Mouse (Mus musculus) cerebellum, postnatal 25 days (tissue): ENCODE data around the gene Cc2d2a.
A peak's percentile ranks its signal among the peaks of the same experiment; 100 is the strongest.

ENCODE experiments used
- DNase-seq, 2 experiments: peaks; one replicate each; pipeline ENCODE4 v3.0.0; 2021; ENCODE audit warnings: mixed read lengths in 2 of 2

Cc2d2a gene

DNA sequence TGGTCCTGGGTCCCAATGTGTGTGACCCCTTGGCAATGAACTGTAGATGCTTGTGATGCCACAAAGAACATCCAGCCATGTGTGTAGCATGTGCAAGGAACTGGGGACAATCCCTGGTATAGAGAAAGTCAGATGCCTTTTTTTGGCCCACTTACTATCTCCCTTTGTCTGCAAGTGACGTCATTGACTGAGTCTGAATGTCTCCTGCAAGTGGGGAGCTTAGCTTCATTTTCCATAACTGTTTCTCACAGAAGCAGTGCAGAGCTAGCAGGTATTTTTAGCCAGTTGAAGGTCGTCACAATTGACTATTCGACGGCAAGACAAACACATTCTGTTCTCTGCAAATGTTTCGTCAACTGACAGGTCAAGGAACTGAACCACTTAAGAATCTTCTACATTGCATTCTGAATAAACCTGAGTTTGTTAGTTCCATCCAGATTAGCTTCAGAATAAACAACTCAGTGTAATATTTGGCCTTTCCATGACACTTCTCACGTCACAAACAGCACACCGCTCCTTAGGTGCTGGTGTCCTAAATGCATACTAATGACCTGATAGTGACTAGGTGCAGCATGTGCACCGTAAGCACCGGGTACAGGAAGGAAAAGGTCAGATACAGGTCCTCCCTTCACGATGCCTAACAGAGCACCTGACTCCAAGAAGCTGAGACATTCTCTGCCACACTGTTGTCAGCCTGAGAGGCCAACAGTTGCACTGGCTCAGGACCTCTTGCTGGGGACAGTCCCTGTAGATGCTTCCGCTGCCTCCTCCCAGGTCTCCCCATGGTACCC lies 66.4 kb downstream of the Cc2d2a start:
- no peak for DNase-seq

DNA sequence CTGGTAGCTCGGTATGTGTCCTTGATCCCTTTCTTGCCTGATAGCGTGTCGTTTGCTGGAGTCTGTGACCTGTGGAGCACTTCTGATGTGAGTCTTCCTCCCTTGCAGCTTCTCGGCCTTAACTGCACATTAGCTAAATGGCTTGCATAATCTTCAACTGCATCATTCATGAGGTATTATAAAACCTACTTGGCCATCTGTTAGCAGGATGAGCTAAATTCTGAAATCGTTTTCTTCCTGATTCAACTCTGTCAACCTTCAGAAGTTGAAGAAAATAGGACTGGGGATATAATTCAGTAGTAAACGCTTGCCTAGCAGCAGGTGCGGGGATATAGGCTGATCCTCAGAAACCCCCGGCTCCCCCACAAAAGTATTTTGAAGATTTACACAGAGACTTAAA lies 70.2 kb downstream of the Cc2d2a start:
- DNase-seq: no peak

DNA sequence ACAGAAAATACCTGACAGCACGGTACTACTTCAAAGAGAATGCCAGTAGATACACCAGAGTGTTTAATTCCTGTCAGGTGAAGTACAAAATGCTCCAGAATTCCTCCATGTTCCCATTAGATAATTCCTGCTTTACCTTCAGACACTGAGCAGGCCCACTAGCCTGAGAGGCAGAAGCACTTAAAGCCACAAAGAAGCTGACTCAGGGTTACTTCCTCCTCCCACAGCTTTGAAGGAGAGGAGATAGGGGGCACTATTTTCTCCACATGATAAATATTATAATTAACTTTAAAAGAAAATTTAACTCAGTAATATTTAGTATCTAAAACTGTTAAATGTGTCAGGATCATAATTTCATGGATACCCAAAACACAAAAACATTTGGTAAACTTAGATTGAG lies 82.0 kb downstream of the Cc2d2a start:
- DNase-seq: no peak

DNA sequence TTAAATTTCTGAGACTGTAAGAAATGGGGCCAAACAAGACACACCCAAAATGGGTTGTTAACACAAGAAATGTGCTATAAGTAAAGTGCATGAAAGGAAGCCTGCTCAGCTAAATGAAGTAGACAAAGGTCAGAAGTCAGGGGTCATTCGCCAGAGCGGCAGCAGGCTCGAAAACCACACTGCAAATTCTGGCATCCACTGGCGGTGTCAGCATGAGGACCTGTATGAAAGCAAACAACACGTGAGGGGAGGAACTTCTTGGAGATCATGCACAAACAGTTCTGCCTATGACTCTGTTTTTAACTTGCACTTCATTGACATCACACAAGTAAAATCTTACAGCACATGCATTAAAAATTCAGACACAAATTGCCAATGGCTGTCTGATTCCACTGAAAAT lies 83.0 kb downstream of the Cc2d2a start:
- no peak for DNase-seq

DNA sequence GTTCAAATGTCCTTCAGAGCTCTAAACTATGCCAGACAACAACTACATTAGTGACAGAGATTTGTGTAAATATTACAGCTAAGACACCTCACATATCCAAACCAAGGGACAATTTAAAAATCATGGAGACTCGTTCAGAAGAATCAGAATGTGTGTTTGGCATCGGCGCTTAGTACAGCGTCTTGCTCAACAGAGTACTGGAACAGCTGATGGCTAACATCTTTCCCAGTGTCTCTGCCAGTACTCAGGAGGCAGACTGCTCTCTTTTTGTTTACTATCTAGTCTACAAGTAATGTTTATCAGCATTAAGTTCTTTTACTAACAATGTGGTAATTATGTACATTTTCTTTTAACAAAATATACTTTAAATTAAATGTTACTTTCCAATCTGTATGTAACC lies 85.9 kb downstream of the Cc2d2a start:
- DNase-seq: no peak

DNA sequence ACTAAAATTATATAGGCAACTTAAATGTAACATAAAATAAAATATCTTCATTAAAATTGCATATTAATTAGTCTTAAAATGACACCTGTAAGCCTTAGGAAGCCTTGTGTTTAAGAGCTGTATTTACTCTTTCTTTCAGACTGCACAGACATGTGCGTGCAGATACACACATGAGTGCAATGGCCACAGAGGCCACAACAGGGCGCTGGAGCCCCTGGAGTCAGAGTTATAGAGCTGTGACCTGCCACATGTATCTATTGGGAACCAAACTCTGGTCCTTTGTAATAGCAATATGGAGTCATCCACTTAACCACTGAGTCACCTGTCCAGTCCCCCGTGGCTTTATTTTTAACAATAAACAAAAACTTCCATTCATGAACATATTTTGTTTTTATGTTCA lies 86.9 kb downstream of the Cc2d2a start:
- no peak for DNase-seq

DNA sequence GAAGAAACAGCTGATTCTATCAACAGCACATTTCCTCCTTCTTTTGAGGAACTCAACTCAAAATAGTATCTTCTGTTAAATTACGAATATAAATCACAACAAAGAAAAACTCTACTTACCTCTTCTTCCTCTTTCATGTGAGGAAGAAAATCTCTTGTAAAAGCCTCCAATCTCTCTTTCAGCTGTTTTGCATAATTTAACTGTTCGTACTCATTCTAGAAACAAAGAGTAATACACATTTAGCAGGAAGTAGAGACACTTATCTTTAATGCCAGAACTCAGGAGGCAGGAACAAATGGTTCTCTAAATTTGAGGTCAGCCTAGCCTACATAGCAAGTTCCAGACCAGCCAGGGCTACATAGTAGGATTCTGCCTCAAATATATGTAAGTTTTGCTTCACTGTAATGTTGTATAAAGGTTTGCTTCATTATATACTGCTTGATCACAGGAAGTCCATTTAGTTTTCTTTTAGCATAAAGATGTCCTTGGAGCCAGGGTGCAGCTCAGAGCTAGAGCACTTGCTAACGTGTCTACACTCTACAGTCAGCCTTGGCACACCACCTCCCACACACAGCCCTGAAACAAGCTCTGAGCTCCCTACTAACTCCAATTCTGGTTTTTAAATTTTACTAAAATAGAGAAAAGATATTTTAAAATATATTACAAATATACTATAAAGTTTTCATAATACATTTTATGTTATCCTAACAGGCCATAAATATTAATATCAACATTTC lies 108.6 kb downstream of the Cc2d2a start:
- no peak for DNase-seq

DNA sequence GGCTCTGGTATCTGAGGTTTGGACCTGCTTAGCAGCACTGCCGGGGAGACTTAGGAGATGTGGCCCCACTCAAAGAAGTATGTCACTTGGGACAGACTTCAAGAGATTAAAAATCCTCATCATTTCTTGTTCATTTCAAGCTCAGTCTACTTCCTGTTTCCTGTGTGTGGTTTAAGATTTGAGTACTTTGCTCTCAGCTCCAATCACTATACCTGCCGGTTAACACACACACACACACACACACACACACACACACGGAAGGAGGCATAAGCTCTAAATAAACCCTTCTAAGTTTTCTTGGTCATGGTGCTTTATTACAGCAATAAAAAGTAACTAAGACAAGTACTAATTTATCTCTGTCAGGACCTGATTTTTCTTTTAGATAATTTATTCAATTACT lies 109.4 kb downstream of the Cc2d2a start:
- DNase-seq: no peak

DNA sequence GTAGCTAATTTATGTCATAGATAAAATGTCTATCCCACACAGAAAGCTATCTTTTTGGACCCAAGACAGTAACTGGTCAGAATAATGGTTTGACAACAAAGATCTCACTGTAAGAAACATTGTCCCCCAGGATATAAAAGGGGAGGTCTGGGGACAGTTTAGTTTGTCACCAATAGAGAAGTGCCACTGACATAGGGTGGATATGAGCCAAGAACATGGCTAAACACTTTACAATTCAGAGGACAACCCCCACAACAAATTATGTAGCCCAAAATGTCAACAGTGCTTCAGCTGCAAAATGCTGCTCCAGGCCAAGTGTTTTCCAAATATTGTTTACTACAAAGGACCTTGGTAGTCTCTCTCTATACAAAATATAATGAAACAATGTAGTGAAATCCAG lies 114.3 kb downstream of the Cc2d2a start:
- DNase-seq: no peak

DNA sequence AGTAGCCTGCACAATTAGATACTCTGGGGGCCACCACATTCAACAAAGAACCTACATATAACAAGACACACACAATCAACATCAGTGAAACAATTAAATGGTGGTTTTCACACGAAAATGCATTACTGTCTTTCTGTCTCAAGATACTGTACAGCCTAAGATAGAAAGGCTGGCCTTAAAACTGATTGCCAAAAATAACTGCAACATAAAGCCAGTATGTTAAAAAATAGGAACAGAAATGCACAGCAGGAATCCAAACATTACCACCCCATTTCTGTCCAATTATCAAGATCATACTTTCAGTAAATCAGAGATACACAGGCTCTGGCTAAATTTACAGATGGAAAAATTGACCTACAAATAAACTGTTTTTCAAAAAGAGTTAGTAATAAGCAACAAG lies 114.8 kb downstream of the Cc2d2a start:
- DNase-seq: no peak

DNA sequence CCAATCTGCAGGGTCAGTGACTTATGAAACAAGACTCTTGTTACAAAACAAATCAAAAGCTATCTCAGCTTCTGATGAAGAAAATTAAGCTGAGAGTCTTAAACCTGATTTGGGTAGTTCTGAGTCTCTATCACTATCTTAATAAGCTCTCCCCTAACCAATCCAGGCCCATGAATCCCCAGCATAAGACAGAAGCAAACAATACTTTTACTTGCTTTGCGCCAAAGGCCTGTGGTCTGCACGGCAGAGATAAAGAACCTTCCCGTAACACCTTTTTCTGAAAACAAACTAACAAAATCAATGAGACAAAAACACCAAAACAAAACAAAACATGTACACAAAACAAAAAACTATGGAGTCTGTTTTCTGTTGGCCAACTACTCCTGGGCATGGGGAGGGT lies 116.4 kb downstream of the Cc2d2a start:
- no peak for DNase-seq

DNA sequence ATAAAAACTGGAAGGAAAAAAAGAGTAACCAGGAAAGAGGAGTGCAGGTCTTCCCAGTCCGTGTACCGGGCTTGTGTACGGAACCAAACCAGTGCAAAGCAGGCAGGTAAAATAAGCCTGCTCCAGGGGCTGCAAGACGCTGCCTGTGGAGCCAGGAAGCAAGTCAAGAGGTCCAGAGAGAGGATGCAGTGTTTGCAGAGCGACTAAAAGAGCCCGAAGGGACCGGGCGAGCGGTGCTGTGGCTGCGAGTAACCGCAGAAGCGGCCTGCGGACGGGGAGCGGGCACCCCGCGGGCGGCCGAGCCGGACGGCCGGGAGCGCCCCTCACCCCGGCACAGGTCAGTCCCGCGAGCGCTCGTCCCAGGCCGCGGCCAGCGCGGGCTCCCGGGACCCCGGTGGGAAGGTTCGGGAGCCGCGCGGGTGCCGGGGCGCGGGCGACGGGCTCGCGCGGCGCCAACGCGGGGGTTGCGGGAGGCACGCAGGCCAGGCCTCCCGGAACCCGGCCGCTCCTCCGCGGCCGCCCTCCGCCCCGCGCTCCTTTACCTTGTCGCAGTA lies 119.4 kb downstream of the Cc2d2a start:
- DNase-seq: no peak

DNA sequence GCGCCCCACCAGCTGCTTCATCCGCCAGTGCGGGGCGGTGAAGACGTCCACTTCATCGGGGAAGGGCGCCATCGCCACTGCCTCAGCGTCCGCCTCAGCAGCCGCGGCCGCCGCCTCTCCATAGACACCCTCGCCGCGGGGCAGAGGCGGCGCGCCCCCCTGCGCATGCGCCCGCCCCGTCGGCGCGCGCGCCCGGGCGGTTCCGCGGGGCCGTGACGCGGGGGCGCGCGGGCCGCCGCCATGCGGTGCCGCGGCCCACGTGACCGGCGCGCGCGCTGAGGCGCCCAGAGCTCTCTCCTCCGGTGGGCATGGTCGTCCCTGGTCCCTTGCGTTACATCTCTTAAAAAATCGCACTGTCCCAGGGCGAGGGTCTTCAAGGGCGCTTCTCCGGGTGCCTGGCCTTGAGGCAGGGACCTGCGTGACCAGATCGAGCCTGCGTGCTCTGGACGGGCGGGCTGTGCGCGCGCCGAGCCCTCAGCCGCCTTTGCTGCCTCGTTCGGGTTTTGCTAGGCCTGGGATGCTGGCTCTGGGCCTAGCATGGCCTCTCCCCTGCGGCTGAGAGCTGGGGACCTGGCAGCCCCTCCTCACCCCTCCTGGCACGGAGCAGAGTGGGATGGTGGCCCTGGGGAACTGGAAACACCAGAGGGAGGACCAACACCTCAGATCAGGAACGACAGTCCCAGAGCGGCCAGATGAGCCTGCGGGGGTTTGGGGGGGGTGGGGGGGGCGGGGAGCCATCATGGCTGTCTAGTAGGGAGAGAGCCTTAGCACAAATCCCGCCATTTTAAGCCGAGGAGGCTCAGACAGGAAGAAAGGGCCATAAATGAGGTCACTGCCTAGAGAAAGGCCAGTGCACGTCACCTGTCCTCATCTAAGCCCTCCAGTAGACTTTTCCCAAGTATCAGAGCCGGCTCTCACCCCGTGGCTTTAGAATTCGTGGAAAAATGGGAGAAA lies 120.1 kb downstream of the Cc2d2a start:
- peak; percentile 90 to 91 for DNase-seq

DNA sequence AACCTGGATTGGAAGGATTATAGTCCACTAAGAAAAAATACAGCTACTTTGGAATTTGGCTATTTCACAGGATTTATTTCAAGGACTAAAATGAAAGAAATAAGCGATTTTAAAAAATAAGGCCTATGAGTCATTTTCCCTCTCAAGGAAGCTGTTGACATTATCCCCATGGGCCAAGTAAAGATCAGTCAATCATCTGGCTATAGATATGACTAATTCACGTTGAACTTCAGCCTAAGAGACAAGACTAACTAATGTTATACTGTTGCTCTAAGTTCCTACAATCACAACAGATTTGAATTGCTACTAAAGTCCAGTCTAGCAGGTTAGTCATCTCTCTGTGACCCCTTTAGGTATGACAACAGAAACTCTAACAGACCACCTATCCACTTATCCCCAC lies 121.8 kb downstream of the Cc2d2a start:
- DNase-seq: no peak

DNA sequence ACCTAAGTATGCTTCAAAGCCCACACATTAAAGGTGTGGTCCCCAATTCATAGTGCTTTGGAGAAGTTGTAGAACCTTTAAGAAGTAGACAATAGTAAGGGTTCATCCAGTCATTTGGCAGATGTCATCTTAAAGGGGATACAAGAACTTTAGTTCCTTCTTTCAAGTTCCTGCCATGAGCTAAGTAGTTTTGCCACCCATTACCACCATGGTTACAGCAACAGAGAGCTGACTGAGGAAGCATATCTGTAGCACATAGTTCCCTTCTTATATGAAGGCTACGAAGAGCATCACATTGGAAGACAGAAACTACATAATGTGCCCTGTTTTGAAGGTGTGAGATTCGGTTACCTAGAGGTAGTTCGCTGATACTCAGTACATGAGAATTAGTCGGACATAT lies 124.5 kb downstream of the Cc2d2a start:
- no peak for DNase-seq

DNA sequence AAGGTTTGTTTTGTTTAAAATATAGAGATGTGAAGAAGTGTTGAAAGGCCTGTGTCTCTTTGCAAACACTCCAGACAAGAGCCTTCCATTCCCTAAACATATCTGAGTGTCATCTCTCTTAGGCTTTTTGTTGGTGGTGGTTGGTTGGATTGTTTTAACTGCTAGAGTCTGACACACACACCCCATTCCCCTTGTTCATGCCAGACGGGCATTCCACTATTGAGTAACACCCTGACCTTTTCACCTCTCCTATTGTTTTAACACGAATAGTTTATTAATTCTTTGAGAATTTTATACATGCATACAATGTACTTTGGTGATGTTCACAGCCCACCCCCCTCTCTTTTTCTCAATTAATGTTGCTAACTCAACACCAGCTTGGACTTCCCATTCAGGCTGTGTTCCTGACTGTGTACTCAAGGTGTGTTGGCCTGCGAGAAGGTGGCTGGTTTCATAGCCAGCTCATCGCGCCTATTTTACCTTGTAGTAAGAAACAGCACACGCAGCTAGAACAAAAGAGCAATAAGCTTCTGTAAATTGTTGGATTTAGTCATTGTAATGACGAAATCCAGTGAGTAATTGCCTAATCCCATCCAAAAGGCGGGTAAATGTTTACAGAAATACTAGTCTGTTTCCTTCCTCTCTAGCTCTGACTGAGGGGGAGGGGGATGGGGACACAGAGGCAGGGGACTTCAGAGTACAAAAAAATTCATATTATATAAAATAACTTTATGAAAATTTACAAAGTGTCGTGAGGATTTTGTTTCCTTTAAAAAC lies 126.0 kb downstream of the Cc2d2a start:
- no peak for DNase-seq
